Mouse (Mus musculus): Measurements from ENCODE around the gene Barhl2. TPM values are rescaled to one million over a fixed set of nuclear protein-coding genes. Genes with fewer than 3 reads are reported as not detected.

Barhl2 gene
- polyA plus RNA-seq, 1 experiment, result not detected

- TF ChIP-seq CTCF (IDR thresholded peaks at IDR 0.05; ENCODE audit: control insufficient read depth, insufficient read depth, insufficient read length) (no peak), USF1 (IDR thresholded peaks at IDR 0.05; ENCODE audit: low read depth) (no peak), MYOG (IDR thresholded peaks at IDR 0.05; ENCODE audit: control insufficient read depth, extremely low read depth, insufficient read length) (no peak), MYOD1 (IDR thresholded peaks at IDR 0.05; ENCODE audit: control insufficient read depth, insufficient read length, low read depth) (no peak), FOSL1 (IDR thresholded peaks at IDR 0.05; ENCODE audit: insufficient read depth, low read length, poor library complexity, severe bottlenecking) (no peak), MAX (IDR thresholded peaks at IDR 0.05) (no peak), CEBPB (IDR thresholded peaks at IDR 0.05; ENCODE audit: low read depth) (no peak)
- Histone ChIP-seq H3K79me3 (ENCODE audit: low read depth) (no peaks in the 10 kb centered on the region), H3K36me3 (ENCODE audit: control insufficient read depth, insufficient read depth) (no peaks in the 10 kb centered on the region), H3K79me2 (ENCODE audit: control insufficient read depth, insufficient read depth) (no peaks in the 10 kb centered on the region), H3K27me3 (ENCODE audit: control insufficient read depth, insufficient read depth, insufficient read length) (no peaks in the 10 kb centered on the region), H3ac (ENCODE audit: control insufficient read depth, insufficient read length, low read depth) (no peak overlapping the region), H3K4me3 (ENCODE audit: insufficient read depth, poor library complexity, severe bottlenecking) (no peak overlapping the region)
These were observed 42.2 kb downstream of the Barhl2 start for GRCm38 (mm10) chr5:106415734-106416133.

DNA sequence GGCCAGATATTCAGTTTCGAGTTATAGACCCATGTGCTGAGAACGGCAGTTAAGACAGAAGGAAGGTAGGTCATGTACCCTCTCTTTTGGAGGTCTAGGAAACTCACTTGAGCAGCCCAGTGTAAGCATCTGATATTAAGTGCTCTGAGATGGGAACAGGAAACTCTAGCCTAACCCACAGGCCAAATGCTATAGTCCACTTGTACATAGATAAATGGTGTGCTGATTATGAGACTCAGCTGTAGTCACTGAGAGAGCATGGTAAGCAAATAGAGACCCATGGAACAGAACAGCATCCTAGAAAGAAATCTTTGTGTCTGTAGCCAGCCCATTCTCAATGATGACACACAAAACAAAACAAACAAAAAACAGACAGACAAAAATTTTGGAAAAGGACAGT lies 55.2 kb downstream of the Barhl2 start:
- Histone ChIP-seq H3K36me3 (ENCODE audit: control insufficient read depth, insufficient read depth) (no peaks in the 10 kb centered on the region), H3K79me3 (ENCODE audit: low read depth) (no peaks in the 10 kb centered on the region), H3K4me3 (ENCODE audit: insufficient read depth, poor library complexity, severe bottlenecking) (no peak overlapping the region), H3K27me3 (ENCODE audit: control insufficient read depth, insufficient read depth, insufficient read length) (no peaks in the 10 kb centered on the region), H3ac (ENCODE audit: control insufficient read depth, insufficient read length, low read depth) (no peak overlapping the region), H3K79me2 (ENCODE audit: control insufficient read depth, insufficient read depth) (no peaks in the 10 kb centered on the region)
- TF ChIP-seq CTCF (IDR thresholded peaks at IDR 0.05; ENCODE audit: control insufficient read depth, insufficient read depth, insufficient read length), result no peak
- TF ChIP-seq CEBPB (IDR thresholded peaks at IDR 0.05; ENCODE audit: low read depth), result no peak
- no peak for TF ChIP-seq MYOG (IDR thresholded peaks at IDR 0.05; ENCODE audit: control insufficient read depth, extremely low read depth, insufficient read length)
- no peak for TF ChIP-seq FOSL1 (IDR thresholded peaks at IDR 0.05; ENCODE audit: insufficient read depth, low read length, poor library complexity, severe bottlenecking)
- TF ChIP-seq MYOD1 (IDR thresholded peaks at IDR 0.05; ENCODE audit: control insufficient read depth, insufficient read length, low read depth), result no peak
- no peak for TF ChIP-seq MAX (IDR thresholded peaks at IDR 0.05)
- no peak for TF ChIP-seq USF1 (IDR thresholded peaks at IDR 0.05; ENCODE audit: low read depth)

Other genes with a start within 250 kb of the Barhl2 start
- gene Gm17304, start 150.9 kb upstream of the Barhl2 start, polyA plus RNA-seq (2012; fragmentation: generic; extraction: Trizol), result not detected
- 5.3 TPM for gene Zfp644, start 239.1 kb upstream of the Barhl2 start, polyA plus RNA-seq (2012; fragmentation: generic; extraction: Trizol)

Data from C2C12 (cell line).